Mouse (Mus musculus): ENCODE data around the gene Acap3. TPM values are rescaled to one million over a fixed set of nuclear protein-coding genes. Genes with fewer than 3 reads are reported as not detected.
A peak's percentile ranks its signal among the peaks of the same experiment; 100 is the strongest.

The Acap3 gene
- polyA plus RNA-seq, 1 experiment from 2014 or later = 73.5 TPM

- 92% methylated on average over 12 of the region's 12 CpGs for WGBS
- Histone ChIP-seq H3K9ac (replicated peaks) (no peak overlapping the region), H3K36me3 (peaks cover 90% of the 10 kb centered on the region), H3K27ac (no peak overlapping the region), H3K27me3 (no peaks in the 10 kb centered on the region), H3K4me2 (replicated peaks) (no peak overlapping the region), H3K4me1 (replicated peaks) (peaks cover 6% of the 10 kb centered on the region; the same call in 1 of the 2 replicates), H3K9me3 (no peaks in the 10 kb centered on the region), H3K4me3 (replicated peaks) (no peak overlapping the region)
- ATAC-seq = no peak
Measured at GRCm38 (mm10) chr4:155856071-155856470, 35.6 kb upstream of the Acap3 start.

GRCm38 (mm10) chr4:155856881-155857280 lies 34.7 kb upstream of the Acap3 start:
- Histone ChIP-seq H3K4me3 (replicated peaks) (no peak overlapping the region), H3K4me1 (replicated peaks) (0 out of 2 replicates have a peak, but pooled peaks cover under 1% of the 10 kb centered on the region), H3K27me3 (no peaks in the 10 kb centered on the region), H3K9me3 (no peaks in the 10 kb centered on the region), H3K27ac (no peak overlapping the region), H3K36me3 (peaks cover 94% of the 10 kb centered on the region), H3K4me2 (replicated peaks) (no peak overlapping the region), H3K9ac (replicated peaks) (no peak overlapping the region)
- WGBS = 88% methylated on average over 3 of the region's 3 CpGs
- no peak for ATAC-seq

GRCm38 (mm10) chr4:155859318-155859717 lies 32.3 kb upstream of the Acap3 start:
- no peak overlapping the region for H3K27ac ChIP-seq
- ATAC-seq = no peak
- H3K9me3 ChIP-seq = no peaks in the 10 kb centered on the region
- no peaks in the 10 kb centered on the region for H3K4me1 ChIP-seq (replicated peaks)
- no peak overlapping the region for H3K4me3 ChIP-seq (replicated peaks)
- 33% methylated on average over 13 of the region's 13 CpGs for WGBS
- H3K36me3 ChIP-seq = peaks cover 79% of the 10 kb centered on the region
- H3K27me3 ChIP-seq = no peaks in the 10 kb centered on the region
- H3K4me2 ChIP-seq (replicated peaks) = no peak overlapping the region
- H3K9ac ChIP-seq (replicated peaks) = no peak overlapping the region

- H3K36me3 ChIP-seq = peaks cover 78% of the 10 kb centered on the region
- 89% methylated on average over 7 of the region's 7 CpGs for WGBS
- H3K4me2 ChIP-seq (replicated peaks) = no peak overlapping the region
- H3K27me3 ChIP-seq = no peaks in the 10 kb centered on the region
- H3K9ac ChIP-seq (replicated peaks) = no peak overlapping the region
- H3K4me3 ChIP-seq (replicated peaks) = no peak overlapping the region
- no peak for ATAC-seq
- H3K4me1 ChIP-seq (replicated peaks) = no peaks in the 10 kb centered on the region
- no peak overlapping the region for H3K27ac ChIP-seq
- H3K9me3 ChIP-seq = no peaks in the 10 kb centered on the region
Measured at GRCm38 (mm10) chr4:155861787-155862186, 29.8 kb upstream of the Acap3 start.

- H3K36me3 ChIP-seq = peaks cover 69% of the 10 kb centered on the region
- no peak for ATAC-seq
- no peak within 1 kb of the TSS for H3K9ac ChIP-seq (replicated peaks)
- H3K27me3 ChIP-seq = no peaks in the 10 kb centered on the region
- H3K4me1 ChIP-seq (replicated peaks) = peaks cover under 1% of the 10 kb centered on the region
- 81% methylated on average over 5 of the region's 5 CpGs for WGBS
- H3K4me3 ChIP-seq (replicated peaks) = no peak within 1 kb of the TSS
- H3K9me3 ChIP-seq = no peaks in the 10 kb centered on the region
- H3K4me2 ChIP-seq (replicated peaks) = no peak within 1 kb of the TSS
- no peak within 1 kb of the TSS for H3K27ac ChIP-seq
Measured at GRCm38 (mm10) chr4:155863001-155863400, 28.6 kb upstream of the Acap3 start, which contains the start of gene Tas1r3. Gene Tas1r3 (minus strand): TSS chr4:155863362.

- H3K27me3 ChIP-seq = no peaks in the 10 kb centered on the region
- H3K9me3 ChIP-seq = no peaks in the 10 kb centered on the region
- WGBS = 13% methylated on average over 22 of the region's 22 CpGs
- no peak overlapping the region for H3K27ac ChIP-seq
- peak overlapping the region; percentile 97 for H3K4me2 ChIP-seq (replicated peaks)
- peaks cover 33% of the 10 kb centered on the region for H3K4me1 ChIP-seq (replicated peaks)
- peak overlapping the region; percentile 84 for H3K9ac ChIP-seq (replicated peaks)
- peaks cover 43% of the 10 kb centered on the region for H3K36me3 ChIP-seq
- ATAC-seq = peak; percentile 82
- peak overlapping the region; percentile 69 for H3K4me3 ChIP-seq (replicated peaks)
Measured at GRCm38 (mm10) chr4:155868614-155869298, 22.9 kb upstream of the Acap3 start.

- peaks cover 33% of the 10 kb centered on the region for H3K4me1 ChIP-seq (replicated peaks)
- WGBS = under 1% methylated on average over 63 of the region's 63 CpGs
- ATAC-seq = peak; percentile 97
Measured at GRCm38 (mm10) chr4:155869317-155870033, 22.1 kb upstream of the Acap3 start, which contains the start of the genes Cptp and Ints11. Gene Cptp (minus strand): TSS chr4:155869440. Gene Ints11 (plus strand): TSS chr4:155869546.

GRCm38 (mm10) chr4:155871404-155871803 lies 20.2 kb upstream of the Acap3 start:
- H3K9ac ChIP-seq (replicated peaks) = no peak overlapping the region
- no peak overlapping the region for H3K27ac ChIP-seq
- 94% methylated on average over 7 of the region's 7 CpGs for WGBS
- H3K4me3 ChIP-seq (replicated peaks) = peak overlapping the region; percentile 2; the same call in 1 of the 2 replicates
- peaks cover 33% of the 10 kb centered on the region for H3K4me1 ChIP-seq (replicated peaks)
- ATAC-seq = no peak
- H3K36me3 ChIP-seq = peaks cover 46% of the 10 kb centered on the region
- H3K27me3 ChIP-seq = no peaks in the 10 kb centered on the region
- no peaks in the 10 kb centered on the region for H3K9me3 ChIP-seq
- H3K4me2 ChIP-seq (replicated peaks) = no peak overlapping the region

More at GRCm38 (mm10) chr4:155869317-155870033, 22.1 kb upstream of the Acap3 start, which contains the start of the genes Cptp and Ints11:
- H3K4me2 ChIP-seq (replicated peaks) = peak within 1 kb of the TSS; percentile 97
- H3K9me3 ChIP-seq = no peaks in the 10 kb centered on the region
- H3K36me3 ChIP-seq = peaks cover 49% of the 10 kb centered on the region
- peak within 1 kb of the TSS; percentile 84 for H3K9ac ChIP-seq (replicated peaks)
- H3K27me3 ChIP-seq = no peaks in the 10 kb centered on the region
- peak within 1 kb of the TSS; percentile 63 for H3K27ac ChIP-seq
- H3K4me3 ChIP-seq (replicated peaks) = peak within 1 kb of the TSS; percentile 69

- Histone ChIP-seq H3K4me3 (replicated peaks) (no peak overlapping the region), H3K9ac (replicated peaks) (no peak overlapping the region), H3K27me3 (no peaks in the 10 kb centered on the region), H3K27ac (no peak overlapping the region), H3K4me1 (replicated peaks) (no peaks in the 10 kb centered on the region), H3K9me3 (no peaks in the 10 kb centered on the region), H3K4me2 (replicated peaks) (no peak overlapping the region), H3K36me3 (peaks cover 56% of the 10 kb centered on the region)
- WGBS = 85% methylated on average over 3 of the region's 3 CpGs
- ATAC-seq = no peak
Measured at GRCm38 (mm10) chr4:155883587-155883986, 8.0 kb upstream of the Acap3 start.

- Histone ChIP-seq H3K27me3 (no peaks in the 10 kb centered on the region), H3K27ac (no peak overlapping the region), H3K4me3 (replicated peaks) (no peak overlapping the region), H3K4me2 (replicated peaks) (no peak overlapping the region), H3K36me3 (peaks cover 60% of the 10 kb centered on the region), H3K4me1 (replicated peaks) (peaks cover 14% of the 10 kb centered on the region), H3K9me3 (no peaks in the 10 kb centered on the region), H3K9ac (replicated peaks) (no peak overlapping the region)
- 92% methylated on average over 5 of the region's 5 CpGs for WGBS
- no peak for ATAC-seq
Measured at GRCm38 (mm10) chr4:155886330-155886729, 5.3 kb upstream of the Acap3 start.

- no peak overlapping the region for H3K4me2 ChIP-seq (replicated peaks)
- no peaks in the 10 kb centered on the region for H3K27me3 ChIP-seq
- H3K4me1 ChIP-seq (replicated peaks) = peaks cover 15% of the 10 kb centered on the region
- 91% methylated on average over 10 of the region's 10 CpGs for WGBS
- no peak for ATAC-seq
- H3K9ac ChIP-seq (replicated peaks) = no peak overlapping the region
- no peak overlapping the region for H3K27ac ChIP-seq
- peaks cover 59% of the 10 kb centered on the region for H3K36me3 ChIP-seq
- no peak overlapping the region for H3K4me3 ChIP-seq (replicated peaks)
- no peaks in the 10 kb centered on the region for H3K9me3 ChIP-seq
Measured at GRCm38 (mm10) chr4:155887674-155888073, 3.9 kb upstream of the Acap3 start.

GRCm38 (mm10) chr4:155888181-155888580 lies 3.4 kb upstream of the Acap3 start:
- H3K9me3 ChIP-seq = no peaks in the 10 kb centered on the region
- 94% methylated on average over 9 of the region's 9 CpGs for WGBS
- H3K36me3 ChIP-seq = peaks cover 59% of the 10 kb centered on the region

More at GRCm38 (mm10) chr4:155888181-155888580, 3.4 kb upstream of the Acap3 start:
- Histone ChIP-seq H3K27me3 (no peaks in the 10 kb centered on the region), H3K4me2 (replicated peaks) (no peak overlapping the region), H3K4me3 (replicated peaks) (no peak overlapping the region), H3K27ac (no peak overlapping the region), H3K4me1 (replicated peaks) (peaks cover 20% of the 10 kb centered on the region), H3K9ac (replicated peaks) (no peak overlapping the region)
- no peak for ATAC-seq

Measured in midbrain, embryonic 13.5 days (tissue).